Mouse (Mus musculus): Measurements from ENCODE around the gene Alpk1. TPM values are rescaled to one million over a fixed set of nuclear protein-coding genes. Genes with fewer than 3 reads are reported as not detected.
"Not testable (repeated sequence)": the region's sequence is repeated elsewhere in the genome, so short reads cannot be mapped to it uniquely, and the experiment has no call there.

Alpk1 gene
- total RNA-seq, 2 experiments from 2014 or later = 2.0 to 3.1 TPM

DNA sequence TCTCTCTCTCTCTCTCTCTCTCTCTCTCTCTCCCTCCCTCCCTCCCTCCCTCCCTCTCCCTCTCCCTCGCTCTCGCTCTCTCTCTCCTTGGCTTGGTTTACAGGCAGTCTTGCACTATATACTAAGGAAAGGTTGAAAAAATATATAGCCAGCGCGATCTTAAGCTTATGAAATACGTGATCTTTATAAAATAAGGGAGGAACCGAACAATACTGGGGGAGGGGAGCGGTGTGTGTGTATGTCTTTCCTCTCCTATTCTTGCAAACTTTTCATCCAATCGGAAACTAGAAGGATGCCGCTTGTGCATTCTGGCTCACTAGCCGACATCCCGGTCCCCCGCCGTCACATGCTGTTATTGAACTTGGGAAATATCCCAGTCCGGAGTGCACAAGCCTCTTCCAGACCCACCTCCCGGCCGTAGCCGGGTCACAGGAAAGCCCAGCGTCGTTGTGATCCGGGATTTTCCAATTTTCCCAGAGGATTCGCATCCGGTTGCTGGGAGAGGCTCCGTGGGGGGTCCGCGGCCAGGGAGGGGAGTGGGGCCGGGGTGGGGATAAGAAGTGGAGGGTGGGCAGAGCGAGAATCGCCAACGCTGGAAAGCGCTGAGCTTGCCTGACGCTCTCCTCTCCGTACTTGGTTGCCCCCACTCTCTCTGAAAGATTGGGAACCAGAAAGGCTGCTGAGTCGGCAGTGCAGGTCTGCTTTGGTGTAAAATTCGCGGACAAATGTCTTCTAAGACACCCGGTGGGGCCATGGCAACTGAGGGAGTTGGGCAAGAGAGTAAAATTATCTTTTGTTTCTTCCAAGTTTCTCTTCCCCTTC is 10.1 kb upstream of the Alpk1 start:
- peak; percentile 21 for DNase-seq

DNA sequence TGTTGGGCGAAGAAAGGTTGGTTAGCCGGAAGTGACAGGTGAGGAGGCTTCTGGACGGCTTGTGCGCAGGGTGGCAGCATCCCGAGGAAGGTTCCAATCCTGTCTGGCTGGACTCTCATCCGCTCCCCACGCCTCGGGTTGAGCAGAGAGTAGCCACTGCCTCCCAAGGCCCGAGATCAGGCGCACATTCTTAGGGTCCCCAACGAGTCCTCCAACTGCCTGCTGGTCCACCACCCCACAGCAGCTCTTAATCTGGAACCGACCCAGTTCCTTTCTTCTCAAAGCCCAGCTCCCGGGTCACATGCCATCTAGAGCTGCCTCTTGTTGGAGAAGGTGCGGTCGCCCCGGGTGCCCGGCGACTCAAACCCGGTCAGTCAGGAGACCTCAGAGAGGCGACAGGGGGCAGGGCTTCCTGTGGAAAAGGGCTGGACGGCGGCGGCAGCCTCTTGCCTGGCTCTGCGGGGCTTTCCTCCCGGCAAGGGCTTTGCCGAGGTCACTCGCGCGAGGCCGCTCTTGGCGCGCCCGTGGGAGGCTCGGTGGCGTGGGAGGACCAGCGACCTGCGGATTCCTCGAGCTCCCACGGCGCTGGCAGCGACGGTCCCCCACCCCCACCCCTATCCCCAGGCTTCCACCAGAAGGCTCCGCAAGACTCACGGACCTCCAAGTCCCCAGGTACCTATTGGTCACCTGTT is 9.3 kb upstream of the Alpk1 start, which contains the start of gene Tifa:
Tifa (plus strand) TSS at position 306 of the 692 bp plus-strand sequence.
- DNase-seq = peak; percentile 54

- no peak for DNase-seq
Measured at GRCm38 (mm10) chr3:127788919-127789318, 8.6 kb upstream of the Alpk1 start.

DNA sequence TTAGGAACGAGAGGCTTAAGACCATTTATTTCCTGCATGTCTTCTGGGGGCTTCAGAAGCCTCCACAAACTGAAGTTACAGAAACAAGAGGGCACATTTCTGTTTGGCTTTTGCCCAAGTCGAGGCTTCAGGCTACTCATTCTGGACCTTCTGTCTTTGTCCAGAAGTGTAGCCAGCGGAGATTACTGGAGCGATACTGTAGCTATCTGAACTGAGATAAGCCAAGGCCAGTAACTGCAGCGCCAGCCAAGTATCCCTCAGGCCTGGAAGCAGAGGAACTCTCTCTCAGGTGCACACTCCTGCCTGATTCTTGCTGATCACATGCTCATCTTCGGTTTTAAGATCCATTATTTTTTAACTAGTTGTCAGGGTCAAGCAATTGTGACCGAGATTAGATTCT is 7.7 kb upstream of the Alpk1 start:
- DNase-seq = no peak

DNA sequence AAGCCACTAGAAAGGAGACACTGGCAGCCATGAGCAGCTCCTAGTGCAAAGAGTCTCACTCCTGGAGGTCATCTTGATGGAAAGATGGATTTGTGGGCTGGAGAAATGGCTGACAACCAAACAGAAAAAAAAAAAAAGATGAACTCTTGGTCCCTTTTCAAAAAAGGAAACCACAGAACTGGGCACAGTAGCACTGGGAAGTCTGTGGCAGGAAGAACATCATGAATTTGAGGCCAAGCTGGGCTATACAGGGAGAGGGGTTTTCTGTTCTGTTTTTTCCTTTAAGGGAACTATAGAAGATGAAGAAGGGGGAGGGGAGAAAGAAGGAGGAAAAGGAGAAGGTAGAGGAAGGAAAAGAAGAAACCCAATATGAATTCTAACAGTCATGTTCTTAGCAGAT is 6.7 kb upstream of the Alpk1 start:
- DNase-seq = no peak

GRCm38 (mm10) chr3:127783680-127784079 is 3.4 kb upstream of the Alpk1 start:
- not testable (repeated sequence) for DNase-seq

DNA sequence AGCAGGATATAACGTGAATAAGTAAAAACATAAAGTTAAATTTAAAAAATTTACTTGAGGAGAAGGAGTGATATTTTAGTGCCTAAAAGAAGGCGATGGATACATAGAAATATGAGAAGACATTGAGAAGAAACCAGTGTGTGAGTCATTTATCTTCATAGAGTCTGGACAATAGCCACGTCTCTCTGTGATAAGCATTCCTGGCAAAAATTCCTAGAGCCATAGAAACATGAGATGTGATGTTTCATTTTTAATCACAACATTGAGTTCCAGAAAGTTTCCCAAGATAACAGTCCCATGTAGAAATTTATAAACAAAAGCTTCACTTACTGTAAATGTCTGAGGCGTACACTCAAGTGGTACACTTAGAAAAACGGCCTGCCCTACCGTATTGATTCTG is 2.6 kb upstream of the Alpk1 start:
- no peak for DNase-seq

GRCm38 (mm10) chr3:127780921-127781320 is 594 bp upstream of the Alpk1 start:
- no peak for DNase-seq

DNA sequence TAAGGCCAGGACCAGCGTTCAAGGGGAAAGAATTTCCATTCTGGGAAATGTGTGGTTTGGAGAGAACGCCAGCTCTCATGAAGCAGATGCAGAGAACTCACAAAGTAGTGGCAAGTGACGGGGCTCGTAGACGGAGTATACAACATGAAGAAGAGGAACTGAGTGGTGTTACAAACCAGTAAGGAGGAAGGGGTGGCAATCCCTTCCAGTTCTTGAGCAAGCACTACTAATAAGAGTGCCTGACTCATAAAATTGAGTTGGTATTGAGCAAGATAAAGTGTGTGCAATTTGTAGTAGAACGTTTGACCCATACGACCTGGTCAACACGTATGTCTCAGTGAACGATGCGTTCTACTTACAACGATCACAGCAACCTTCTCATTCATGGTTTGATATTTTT is 11.2 kb downstream of the Alpk1 start:
- no peak for DNase-seq

- no peak for DNase-seq
Measured at GRCm38 (mm10) chr3:127765971-127766370, 14.4 kb downstream of the Alpk1 start.

DNA sequence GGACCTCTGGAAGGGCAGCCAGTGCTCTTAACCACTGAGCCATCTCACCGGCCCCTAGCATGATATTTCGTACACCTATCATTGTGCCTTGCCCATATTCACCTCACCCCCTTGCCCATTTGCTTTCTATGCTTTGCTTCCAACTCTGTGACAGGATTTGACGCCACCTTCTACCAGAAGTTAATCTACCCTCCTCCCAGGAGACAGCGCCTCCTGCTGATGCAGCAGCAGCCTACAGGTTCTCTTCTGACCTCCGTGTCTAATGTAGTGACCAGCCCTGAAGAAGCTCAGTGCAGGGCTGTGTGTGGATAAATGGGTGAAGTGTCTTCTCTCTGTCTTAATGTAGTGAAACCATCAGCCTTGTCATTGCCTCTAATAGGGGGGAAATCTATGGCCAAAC is 15.8 kb downstream of the Alpk1 start:
- no peak for DNase-seq

DNA sequence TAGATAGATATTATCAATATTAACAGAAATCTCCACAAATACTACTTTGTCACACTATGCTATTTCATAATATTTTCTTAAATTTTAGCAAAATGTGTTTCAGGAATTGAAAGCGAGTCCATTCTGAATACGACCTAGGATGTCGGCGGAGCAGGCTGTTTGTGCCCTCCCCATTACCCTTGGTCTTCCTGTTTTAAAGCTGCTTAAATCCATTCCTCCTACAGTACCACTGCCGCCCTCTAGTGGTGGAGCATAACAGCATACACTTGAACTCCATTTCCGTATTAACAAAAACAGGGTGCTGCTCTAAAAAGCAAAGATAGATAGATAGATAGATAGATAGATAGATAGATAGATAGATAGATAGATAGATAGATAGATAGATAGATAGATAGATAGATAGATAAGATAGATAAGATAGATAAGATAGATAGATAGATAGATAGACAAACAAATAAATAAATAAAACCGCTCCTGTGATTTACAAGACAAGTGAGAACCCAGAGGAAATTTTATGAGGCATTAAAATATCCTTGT is 17.2 kb downstream of the Alpk1 start:
- DNase-seq = peak; percentile 80

DNA sequence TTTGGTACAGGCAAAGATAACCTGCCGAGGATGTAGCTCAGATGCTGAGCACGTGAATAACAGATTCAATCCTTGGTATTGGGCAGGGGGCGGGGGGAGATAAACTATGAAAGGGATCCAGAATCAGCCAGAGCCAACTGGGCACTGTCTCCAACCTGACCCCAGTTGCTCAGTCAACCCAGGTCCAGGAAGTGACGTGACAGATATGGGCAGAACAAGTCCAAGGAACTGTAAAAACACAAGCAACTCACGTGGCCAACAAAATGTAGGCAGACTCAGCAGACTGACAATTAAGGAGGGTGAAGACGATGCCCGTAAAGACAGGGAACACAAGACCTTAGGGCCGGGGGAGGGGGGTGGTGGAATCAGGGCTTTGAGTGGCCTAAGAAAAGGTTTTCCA is 17.9 kb downstream of the Alpk1 start:
- no peak for DNase-seq

GRCm38 (mm10) chr3:127759212-127759611 is 21.1 kb downstream of the Alpk1 start:
- DNase-seq = no peak

DNA sequence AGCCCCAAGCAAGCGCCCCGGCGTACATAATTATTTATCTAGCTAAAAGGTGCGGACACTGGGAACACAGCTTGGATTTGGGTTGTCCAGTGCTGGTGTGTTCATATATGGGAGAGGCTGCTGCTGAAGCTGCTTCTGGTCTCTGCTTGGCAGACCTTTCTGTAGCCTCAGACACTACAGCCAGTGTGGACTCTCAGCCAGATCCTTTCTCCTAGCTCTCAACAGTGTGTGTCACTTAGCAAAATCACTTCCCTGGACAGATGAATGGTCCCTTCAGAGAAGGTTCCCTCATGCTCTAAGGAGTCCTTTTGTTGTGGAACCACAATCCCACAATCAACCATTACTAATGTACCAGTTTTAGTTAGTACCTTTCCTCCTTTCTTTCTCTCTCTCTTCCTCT is 21.5 kb downstream of the Alpk1 start:
- DNase-seq = no peak

- DNase-seq = no peak
Measured at GRCm38 (mm10) chr3:127757886-127758301, 22.4 kb downstream of the Alpk1 start.

- no peak for DNase-seq
Measured at GRCm38 (mm10) chr3:127756458-127756857, 23.9 kb downstream of the Alpk1 start.

DNA sequence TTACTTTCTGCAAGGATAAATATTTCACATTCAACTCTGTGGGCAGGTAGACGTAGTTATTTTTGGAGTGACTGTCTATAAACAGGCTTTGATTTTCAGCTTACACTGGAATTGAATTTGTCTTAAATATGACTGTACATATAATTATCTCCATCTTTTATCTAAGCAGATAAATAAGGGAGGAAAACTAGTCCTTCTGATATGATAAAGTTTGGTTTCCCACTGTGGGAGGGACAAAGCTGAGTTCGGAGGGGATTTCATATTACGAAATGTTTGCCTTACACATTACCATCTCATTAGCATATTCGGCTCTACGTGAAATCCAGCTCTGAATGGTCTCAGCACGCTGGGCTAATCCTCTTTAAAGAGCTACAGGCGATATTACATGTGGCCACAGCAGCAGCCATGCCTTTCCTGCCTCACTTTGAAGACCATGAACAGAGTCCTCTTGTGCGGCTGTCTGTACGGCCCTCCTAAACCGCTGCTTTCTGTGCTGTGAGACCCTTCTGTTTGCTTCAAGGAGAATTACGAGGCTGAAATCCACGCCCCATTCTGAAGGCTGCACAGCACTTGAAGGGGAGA is 30.3 kb downstream of the Alpk1 start:
- no peak for DNase-seq

DNA sequence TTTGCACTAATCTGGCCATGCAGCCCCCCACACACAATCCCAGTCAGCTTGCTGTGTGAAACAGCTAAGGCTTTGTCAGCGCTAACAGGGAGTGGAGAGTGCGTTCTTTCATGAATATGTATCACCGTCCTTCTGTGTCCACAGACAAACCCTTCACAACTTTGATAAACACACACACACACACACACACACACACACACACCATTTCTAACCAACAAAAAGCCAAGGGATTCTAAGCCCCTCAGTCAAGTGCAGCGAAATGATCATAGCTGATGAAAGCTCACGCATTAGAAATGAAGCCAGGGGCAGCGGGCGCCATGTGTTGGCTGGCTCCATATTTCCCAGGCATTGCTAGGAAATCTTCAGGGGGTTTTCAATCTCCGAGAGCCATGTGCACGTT is 31.1 kb downstream of the Alpk1 start:
- DNase-seq = no peak

DNA sequence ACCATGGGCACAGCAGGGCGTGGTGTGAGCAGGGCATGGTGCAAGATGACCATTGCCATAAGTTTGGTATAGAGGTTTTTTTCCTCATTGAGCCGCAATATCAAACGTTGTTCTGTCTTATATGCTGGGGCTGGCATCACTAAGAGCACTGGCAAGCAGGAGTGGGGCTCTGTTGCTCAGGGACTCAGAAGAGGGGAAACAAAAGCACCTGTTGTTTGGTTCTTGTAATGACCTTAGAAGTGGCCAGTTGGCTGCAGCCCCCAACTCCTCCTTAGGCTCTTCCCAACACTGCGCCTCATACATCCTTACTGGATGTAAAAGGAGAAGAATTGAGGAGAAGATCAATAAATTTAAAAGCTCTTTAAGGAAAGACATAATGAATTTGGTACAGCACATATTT is 31.7 kb downstream of the Alpk1 start:
- no peak for DNase-seq

- DNase-seq = no peak
Measured at GRCm38 (mm10) chr3:127745911-127746640, 34.3 kb downstream of the Alpk1 start.

- DNase-seq = no peak
Measured at GRCm38 (mm10) chr3:127745504-127745903, 34.8 kb downstream of the Alpk1 start.
